Mouse (Mus musculus): Measurements from ENCODE around the gene Acer1. TPM values are rescaled to one million over a fixed set of nuclear protein-coding genes. Genes with fewer than 3 reads are reported as not detected.

Gene Acer1
- polyA plus RNA-seq, 1 experiment: not detected

- H3K4me3 ChIP-seq (replicated peaks; ENCODE audit: control insufficient read depth, low read depth, low read length): peak within 1 kb of the TSS; percentile 93
- H3K4me1 ChIP-seq (ENCODE audit: control insufficient read depth, insufficient read depth, low read length): peaks cover 3% of the 10 kb centered on the region; the same call in 1 of the 2 replicates
- TF ChIP-seq CTCF (IDR thresholded peaks at IDR 0.05; ENCODE audit: control insufficient read depth, insufficient read depth, low read length) (peak; percentile 12; the same call in 1 of the 2 replicates), POLR2A (IDR thresholded peaks at IDR 0.05; ENCODE audit: borderline replicate concordance, control insufficient read depth, low read depth, low read length) (peak; percentile 96)
- H3K27ac ChIP-seq (ENCODE audit: control insufficient read depth, insufficient read depth, low read depth, low read length, poor library complexity): peak within 1 kb of the TSS; percentile 63
- WGBS: 1% methylated on average over 51 of the region's 51 CpGs
Measured at GRCm38 (mm10) chr17:57011236-57012141, 29.6 kb upstream of the Acer1 start, which contains the start of the genes Gtf2f1 and Gm17949. Gene Gtf2f1, minus strand, starts transcription at chr17:57011288. Gene Gm17949, plus strand, starts transcription at chr17:57011469.

DNA sequence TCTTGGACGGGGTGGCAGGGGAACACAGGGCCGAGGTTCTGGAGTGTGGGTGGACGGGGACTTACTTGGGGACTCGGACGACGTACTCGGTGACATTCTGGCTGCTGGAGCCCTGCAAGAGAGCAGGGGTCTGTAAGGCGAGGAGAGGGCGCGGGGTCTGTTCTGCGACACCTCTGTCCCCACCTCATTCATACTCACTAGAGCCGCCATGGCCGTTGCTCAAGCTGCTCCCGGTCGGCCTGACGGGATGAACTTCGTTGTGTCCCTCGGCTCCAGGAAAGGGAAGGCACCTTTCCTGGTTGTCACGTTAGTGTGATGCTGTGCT is 28.9 kb upstream of the Acer1 start:
- no peak for TF ChIP-seq POLR2A (IDR thresholded peaks at IDR 0.05; ENCODE audit: borderline replicate concordance, control insufficient read depth, low read depth, low read length)
- TF ChIP-seq CTCF (IDR thresholded peaks at IDR 0.05; ENCODE audit: control insufficient read depth, insufficient read depth, low read length): no peak
- Histone ChIP-seq H3K4me1 (ENCODE audit: control insufficient read depth, insufficient read depth, low read length) (peaks cover 3% of the 10 kb centered on the region; the same call in 1 of the 2 replicates), H3K4me3 (replicated peaks; ENCODE audit: control insufficient read depth, low read depth, low read length) (peak overlapping the region; percentile 93), H3K27ac (ENCODE audit: control insufficient read depth, insufficient read depth, low read depth, low read length, poor library complexity) (peak overlapping the region; percentile 62)
- under 1% methylated on average over 19 of the region's 19 CpGs for WGBS

- H3K27ac ChIP-seq (ENCODE audit: control insufficient read depth, insufficient read depth, low read depth, low read length, poor library complexity): no peak overlapping the region
- H3K4me1 ChIP-seq (ENCODE audit: control insufficient read depth, insufficient read depth, low read length): peaks cover 3% of the 10 kb centered on the region; the same call in 1 of the 2 replicates
- TF ChIP-seq POLR2A (IDR thresholded peaks at IDR 0.05; ENCODE audit: borderline replicate concordance, control insufficient read depth, low read depth, low read length) (no peak), CTCF (IDR thresholded peaks at IDR 0.05; ENCODE audit: control insufficient read depth, insufficient read depth, low read length) (0 out of 2 replicates have a peak, but pooled peaks have one; percentile 15)
- WGBS: 89% methylated on average over 13 of the region's 13 CpGs
- no peak overlapping the region for H3K4me3 ChIP-seq (replicated peaks; ENCODE audit: control insufficient read depth, low read depth, low read length)
Measured at GRCm38 (mm10) chr17:57007137-57007905, 25.4 kb upstream of the Acer1 start.

DNA sequence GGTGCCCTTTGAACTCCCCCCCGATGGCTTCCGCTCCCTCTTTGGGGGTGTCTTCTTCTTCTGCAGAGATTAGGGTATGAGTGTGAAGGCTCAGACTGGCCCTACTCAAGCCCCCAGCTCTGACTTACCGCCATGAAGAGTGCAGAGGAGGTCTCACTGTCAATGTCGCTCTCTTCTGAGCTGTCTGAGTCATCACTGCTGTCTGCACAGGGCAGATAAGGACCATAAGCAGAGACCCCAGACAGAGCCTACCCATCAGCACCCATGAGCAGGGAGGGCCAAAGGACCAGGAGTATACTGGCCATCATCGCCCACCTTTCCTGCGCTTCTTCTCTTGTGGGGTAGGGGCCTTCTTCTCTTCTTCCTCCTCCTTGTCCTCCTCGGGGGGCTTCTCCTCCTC is 22.1 kb upstream of the Acer1 start:
- no peak overlapping the region for H3K4me3 ChIP-seq (replicated peaks; ENCODE audit: control insufficient read depth, low read depth, low read length)
- H3K27ac ChIP-seq (ENCODE audit: control insufficient read depth, insufficient read depth, low read depth, low read length, poor library complexity): no peak overlapping the region

GRCm38 (mm10) chr17:57001228-57001627 is 19.3 kb upstream of the Acer1 start:
- Histone ChIP-seq H3K4me3 (replicated peaks; ENCODE audit: control insufficient read depth, low read depth, low read length) (no peak overlapping the region), H3K4me1 (ENCODE audit: control insufficient read depth, insufficient read depth, low read length) (no peaks in the 10 kb centered on the region; the same call in 1 of the 2 replicates), H3K27ac (ENCODE audit: control insufficient read depth, insufficient read depth, low read depth, low read length, poor library complexity) (no peak overlapping the region)
- 75% methylated on average over 8 of the region's 8 CpGs for WGBS
- TF ChIP-seq POLR2A (IDR thresholded peaks at IDR 0.05; ENCODE audit: borderline replicate concordance, control insufficient read depth, low read depth, low read length) (no peak), CTCF (IDR thresholded peaks at IDR 0.05; ENCODE audit: control insufficient read depth, insufficient read depth, low read length) (no peak)

More for the DNA sequence above, 22.1 kb upstream of the Acer1 start:
- H3K4me1 ChIP-seq (ENCODE audit: control insufficient read depth, insufficient read depth, low read length): no peaks in the 10 kb centered on the region
- 80% methylated on average over 7 of the region's 7 CpGs for WGBS
- TF ChIP-seq POLR2A (IDR thresholded peaks at IDR 0.05; ENCODE audit: borderline replicate concordance, control insufficient read depth, low read depth, low read length) (no peak), CTCF (IDR thresholded peaks at IDR 0.05; ENCODE audit: control insufficient read depth, insufficient read depth, low read length) (no peak)

DNA sequence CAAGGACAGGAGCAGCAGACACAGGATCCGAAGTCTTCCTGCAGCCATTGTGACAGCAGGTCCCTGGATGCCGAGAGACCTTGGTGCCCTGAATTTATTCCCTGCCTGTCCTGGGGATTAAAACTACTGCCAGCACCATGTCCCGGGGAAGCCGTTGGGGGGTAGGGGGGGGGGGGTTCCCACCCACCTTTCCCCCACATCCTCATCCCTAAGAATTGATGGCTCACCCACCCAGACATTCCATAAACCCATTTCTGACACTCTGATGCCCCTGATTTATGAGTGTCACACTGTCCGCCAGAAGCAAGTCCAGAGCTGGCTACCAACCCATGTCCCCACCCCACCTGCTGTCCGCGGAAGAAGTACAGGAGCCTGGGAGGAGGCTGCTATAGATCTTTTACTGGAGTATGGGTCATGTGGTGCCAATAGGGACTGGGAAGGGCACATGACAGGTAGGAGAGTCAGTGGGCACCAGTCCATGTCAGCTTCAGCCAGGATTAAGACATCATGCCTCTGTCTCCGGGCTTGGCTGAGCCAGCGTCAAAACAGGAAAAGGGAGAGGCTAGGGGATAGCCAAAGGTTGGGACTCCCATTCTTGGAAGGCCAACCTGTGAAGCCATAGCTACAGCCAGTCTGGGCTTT is 18.2 kb upstream of the Acer1 start, which contains the start of gene Pspn:
Gene Pspn, minus strand, starts transcription at position 51 of the 642 bp plus-strand sequence.
- H3K27ac ChIP-seq (ENCODE audit: control insufficient read depth, insufficient read depth, low read depth, low read length, poor library complexity): no peak within 1 kb of the TSS
- WGBS: 86% methylated on average over 9 of the region's 9 CpGs
- no peaks in the 10 kb centered on the region; the same call in 1 of the 2 replicates for H3K4me1 ChIP-seq (ENCODE audit: control insufficient read depth, insufficient read depth, low read length)
- no peak within 1 kb of the TSS for H3K4me3 ChIP-seq (replicated peaks; ENCODE audit: control insufficient read depth, low read depth, low read length)
- TF ChIP-seq POLR2A (IDR thresholded peaks at IDR 0.05; ENCODE audit: borderline replicate concordance, control insufficient read depth, low read depth, low read length): no peak
- no peak for TF ChIP-seq CTCF (IDR thresholded peaks at IDR 0.05; ENCODE audit: control insufficient read depth, insufficient read depth, low read length)

- 91% methylated on average over 9 of the region's 9 CpGs for WGBS
- H3K4me1 ChIP-seq (ENCODE audit: control insufficient read depth, insufficient read depth, low read length): no peaks in the 10 kb centered on the region; the same call in 1 of the 2 replicates
- no peak overlapping the region for H3K4me3 ChIP-seq (replicated peaks; ENCODE audit: control insufficient read depth, low read depth, low read length)
- H3K27ac ChIP-seq (ENCODE audit: control insufficient read depth, insufficient read depth, low read depth, low read length, poor library complexity): no peak overlapping the region
- TF ChIP-seq CTCF (IDR thresholded peaks at IDR 0.05; ENCODE audit: control insufficient read depth, insufficient read depth, low read length) (no peak), POLR2A (IDR thresholded peaks at IDR 0.05; ENCODE audit: borderline replicate concordance, control insufficient read depth, low read depth, low read length) (no peak)
Measured at GRCm38 (mm10) chr17:56999414-56999813, 17.5 kb upstream of the Acer1 start.
